Mouse (Mus musculus) hindbrain, embryonic 13.5 days (tissue): ENCODE data around the gene Kif2c. TPM values are rescaled to one million over a fixed set of nuclear protein-coding genes. Genes with fewer than 3 reads are reported as not detected.
A peak's percentile ranks its signal among the peaks of the same experiment; 100 is the strongest.

Experiments
- ATAC-seq: fragments of 200-750 bp; cut with Nextera tagmentation; 2 replicates; pipeline ENCODE4 v1.8.0; 2017; ENCODE audit warnings: moderate TSS enrichment; ENCODE audit not compliant: low FRiP score
- H3K27ac ChIP-seq: fragments of 300-500 bp; sonication (generic); 2 replicates; pipeline ENCODE4 v1.5.1; 2015; ENCODE audit warnings: inconsistent platforms, mild to moderate bottlenecking, moderate library complexity
- H3K27me3 ChIP-seq: fragments of 300-500 bp; sonication (generic); 2 replicates; pipeline ENCODE4 v1.6.1; 2015; ENCODE audit warnings: mild to moderate bottlenecking, inconsistent platforms
- H3K36me3 ChIP-seq: fragments of 300-500 bp; sonication (generic); 2 replicates; pipeline ENCODE4 v1.6.1; 2015; ENCODE audit warnings: mild to moderate bottlenecking, inconsistent platforms
- H3K4me1 ChIP-seq: fragments of 300-500 bp; sonication (generic); replicated peaks from 2 replicates; pipeline ENCODE4 v1.6.1; 2015; ENCODE audit warnings: inconsistent platforms
- H3K4me2 ChIP-seq: fragments of 300-500 bp; sonication (generic); 2 replicates; pipeline ENCODE4 v1.6.1; 2015; ENCODE audit warnings: inconsistent platforms, mild to moderate bottlenecking, moderate library complexity
- H3K4me3 ChIP-seq: fragments of 300-500 bp; sonication (generic); 2 replicates; pipeline ENCODE4 v1.5.1; 2015; ENCODE audit warnings: mild to moderate bottlenecking, inconsistent platforms
- H3K9ac ChIP-seq: fragments of 300-500 bp; sonication (generic); 2 replicates; pipeline ENCODE4 v1.6.1; 2015; ENCODE audit warnings: mild to moderate bottlenecking, inconsistent platforms
- H3K9me3 ChIP-seq: fragments of 300-500 bp; sonication (generic); 2 replicates; pipeline ENCODE4 v1.6.1; 2016; ENCODE audit warnings: inconsistent platforms
- WGBS: fragments of 180-500 bp; shearing (Covaris S2); methylation state at CpG from one replicate; pipeline ENCODE4 v1.1.7; 2015; 5-methylcytosine and 5-hydroxymethylcytosine counted together
- polyA plus RNA-seq: library from polyadenylated mRNA; unstranded; fragments of >200 nt; fragmentation: Nextera tagmentation; extraction: Ambion mirVana; gene quantifications from 2 replicates; pipeline ENCODE4 v1.2.1, GENCODE M21; 2015

The Kif2c gene
- polyA plus RNA-seq: 14.6 and 16.5 TPM in 2 replicates

- WGBS: 2% methylated on average over 42 of the region's 42 CpGs
- H3K4me3 ChIP-seq: peak within 1 kb of the TSS; percentile 51
- H3K4me1 ChIP-seq: peaks cover 18% of the 10 kb centered on the region
- H3K9ac ChIP-seq: peak within 1 kb of the TSS; percentile 70
- ATAC-seq: peak; percentile 97
- H3K4me2 ChIP-seq: peak within 1 kb of the TSS; percentile 84
- peak within 1 kb of the TSS; percentile 78 for H3K27ac ChIP-seq
- no peaks in the 10 kb centered on the region for H3K9me3 ChIP-seq
- no peaks in the 10 kb centered on the region for H3K27me3 ChIP-seq
- no peaks in the 10 kb centered on the region; the same call in 1 of the 2 replicates for H3K36me3 ChIP-seq
These were observed at the start of gene Kif2c for GRCm38 (mm10) chr4:117181863-117182758. Gene Kif2c, minus strand, starts transcription at chr4:117182639.

DNA sequence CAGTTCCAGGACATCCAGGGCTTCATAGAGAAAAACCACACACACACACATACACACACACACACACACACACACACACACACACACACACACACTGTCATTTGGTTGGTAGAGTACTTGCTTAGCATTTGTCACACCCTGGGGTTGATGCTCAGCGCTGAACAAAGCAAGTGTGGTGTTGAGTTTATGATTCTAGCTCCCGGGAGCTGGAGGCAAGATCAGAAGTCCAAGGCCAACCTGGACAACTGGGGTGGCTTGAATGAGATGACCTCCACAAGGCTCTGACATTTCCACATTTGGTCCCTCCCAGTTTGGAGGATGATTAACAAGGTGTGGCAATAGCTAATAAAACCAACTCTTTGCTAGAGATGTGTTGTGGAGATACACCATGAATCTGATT, 48.8 kb upstream of the Kif2c start:
- no peaks in the 10 kb centered on the region for H3K4me1 ChIP-seq
- H3K36me3 ChIP-seq: no peaks in the 10 kb centered on the region
- H3K4me3 ChIP-seq: no peak overlapping the region
- no peak overlapping the region for H3K27ac ChIP-seq
- no peaks in the 10 kb centered on the region for H3K9me3 ChIP-seq
- H3K9ac ChIP-seq: no peak overlapping the region
- H3K4me2 ChIP-seq: no peak overlapping the region
- ATAC-seq: no peak
- 85% methylated on average over 2 of the region's 2 CpGs for WGBS
- H3K27me3 ChIP-seq: 0 out of 2 replicates have a peak, but pooled peaks cover 2% of the 10 kb centered on the region

GRCm38 (mm10) chr4:117230331-117230730, 47.9 kb upstream of the Kif2c start:
- Histone ChIP-seq H3K4me3 (no peak overlapping the region), H3K36me3 (no peaks in the 10 kb centered on the region), H3K4me2 (no peak overlapping the region), H3K9me3 (no peaks in the 10 kb centered on the region), H3K9ac (no peak overlapping the region), H3K27ac (no peak overlapping the region), H3K27me3 (0 out of 2 replicates have a peak, but pooled peaks cover 2% of the 10 kb centered on the region), H3K4me1 (no peaks in the 10 kb centered on the region)
- no peak for ATAC-seq
- 56% methylated on average over 10 of the region's 10 CpGs for WGBS

GRCm38 (mm10) chr4:117229590-117229989, 47.2 kb upstream of the Kif2c start:
- Histone ChIP-seq H3K4me3 (no peak overlapping the region), H3K9me3 (no peaks in the 10 kb centered on the region), H3K4me1 (no peaks in the 10 kb centered on the region), H3K27me3 (0 out of 2 replicates have a peak, but pooled peaks cover 2% of the 10 kb centered on the region), H3K27ac (no peak overlapping the region), H3K4me2 (no peak overlapping the region), H3K9ac (no peak overlapping the region), H3K36me3 (no peaks in the 10 kb centered on the region)
- no peak for ATAC-seq
- WGBS: 77% methylated on average over 15 of the region's 15 CpGs

DNA sequence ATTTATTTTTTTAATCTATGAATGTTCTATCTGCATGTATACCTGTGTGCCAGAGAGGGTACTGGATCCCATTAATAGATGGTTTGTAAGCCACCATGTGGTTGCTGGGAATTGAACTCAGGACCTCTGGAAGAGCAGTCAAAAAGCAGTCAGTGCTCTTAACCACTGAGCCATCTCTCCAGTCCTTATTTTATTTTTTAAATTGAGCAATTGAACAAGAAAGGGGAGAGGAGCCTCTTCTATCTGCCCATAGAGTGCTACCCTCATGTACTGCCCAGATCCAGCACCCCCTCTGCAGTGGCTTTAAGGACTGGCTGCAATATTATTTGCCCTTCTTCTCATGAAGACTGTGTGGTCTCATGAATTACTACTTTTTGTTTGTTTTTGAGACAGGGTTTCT, 42.8 kb upstream of the Kif2c start:
- no peaks in the 10 kb centered on the region for H3K9me3 ChIP-seq
- H3K9ac ChIP-seq: no peak overlapping the region
- no peak overlapping the region for H3K4me3 ChIP-seq
- H3K27me3 ChIP-seq: 0 out of 2 replicates have a peak, but pooled peaks cover 2% of the 10 kb centered on the region
- no peak overlapping the region for H3K4me2 ChIP-seq
- no peaks in the 10 kb centered on the region for H3K36me3 ChIP-seq
- H3K4me1 ChIP-seq: no peaks in the 10 kb centered on the region
- ATAC-seq: no peak
- no peak overlapping the region for H3K27ac ChIP-seq

GRCm38 (mm10) chr4:117224122-117224521, 41.7 kb upstream of the Kif2c start:
- 76% methylated on average over 8 of the region's 8 CpGs for WGBS
- H3K27ac ChIP-seq: no peak overlapping the region
- H3K36me3 ChIP-seq: no peaks in the 10 kb centered on the region
- H3K4me3 ChIP-seq: no peak overlapping the region
- H3K9ac ChIP-seq: no peak overlapping the region
- H3K9me3 ChIP-seq: no peaks in the 10 kb centered on the region
- no peaks in the 10 kb centered on the region for H3K4me1 ChIP-seq
- H3K4me2 ChIP-seq: no peak overlapping the region
- H3K27me3 ChIP-seq: 0 out of 2 replicates have a peak, but pooled peaks cover 2% of the 10 kb centered on the region
- no peak for ATAC-seq

GRCm38 (mm10) chr4:117223001-117223400, 40.6 kb upstream of the Kif2c start:
- H3K9ac ChIP-seq: no peak overlapping the region
- H3K27me3 ChIP-seq: 0 out of 2 replicates have a peak, but pooled peaks cover under 1% of the 10 kb centered on the region
- 39% methylated on average over 5 of the region's 5 CpGs for WGBS
- no peak for ATAC-seq
- H3K4me2 ChIP-seq: no peak overlapping the region
- no peaks in the 10 kb centered on the region for H3K9me3 ChIP-seq
- no peaks in the 10 kb centered on the region for H3K36me3 ChIP-seq
- H3K27ac ChIP-seq: no peak overlapping the region
- no peak overlapping the region for H3K4me3 ChIP-seq
- H3K4me1 ChIP-seq: no peaks in the 10 kb centered on the region

DNA sequence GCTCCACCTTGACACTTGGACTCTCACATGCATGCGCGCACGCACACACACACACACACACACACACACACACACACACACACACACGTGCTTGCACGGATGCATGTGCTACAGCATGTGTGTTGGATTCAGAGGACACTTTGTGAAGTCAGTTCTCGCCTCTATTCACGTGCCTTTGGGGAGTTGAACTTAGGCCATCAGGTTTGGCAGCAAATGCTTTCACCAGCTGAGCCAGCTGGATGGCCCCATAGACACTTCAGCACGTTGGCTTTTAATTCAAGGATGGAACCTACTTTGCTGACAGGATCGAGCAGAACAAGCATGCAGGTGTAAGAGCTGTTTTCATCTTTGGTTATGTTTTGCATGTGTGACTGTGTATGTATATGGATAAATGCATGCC, 39.4 kb upstream of the Kif2c start:
- no peaks in the 10 kb centered on the region for H3K4me1 ChIP-seq
- no peak overlapping the region for H3K4me2 ChIP-seq
- H3K9me3 ChIP-seq: no peaks in the 10 kb centered on the region
- H3K27ac ChIP-seq: no peak overlapping the region
- 85% methylated on average over 9 of the region's 9 CpGs for WGBS
- no peak overlapping the region for H3K4me3 ChIP-seq
- no peak overlapping the region for H3K9ac ChIP-seq
- no peak for ATAC-seq
- no peaks in the 10 kb centered on the region for H3K27me3 ChIP-seq
- H3K36me3 ChIP-seq: no peaks in the 10 kb centered on the region

DNA sequence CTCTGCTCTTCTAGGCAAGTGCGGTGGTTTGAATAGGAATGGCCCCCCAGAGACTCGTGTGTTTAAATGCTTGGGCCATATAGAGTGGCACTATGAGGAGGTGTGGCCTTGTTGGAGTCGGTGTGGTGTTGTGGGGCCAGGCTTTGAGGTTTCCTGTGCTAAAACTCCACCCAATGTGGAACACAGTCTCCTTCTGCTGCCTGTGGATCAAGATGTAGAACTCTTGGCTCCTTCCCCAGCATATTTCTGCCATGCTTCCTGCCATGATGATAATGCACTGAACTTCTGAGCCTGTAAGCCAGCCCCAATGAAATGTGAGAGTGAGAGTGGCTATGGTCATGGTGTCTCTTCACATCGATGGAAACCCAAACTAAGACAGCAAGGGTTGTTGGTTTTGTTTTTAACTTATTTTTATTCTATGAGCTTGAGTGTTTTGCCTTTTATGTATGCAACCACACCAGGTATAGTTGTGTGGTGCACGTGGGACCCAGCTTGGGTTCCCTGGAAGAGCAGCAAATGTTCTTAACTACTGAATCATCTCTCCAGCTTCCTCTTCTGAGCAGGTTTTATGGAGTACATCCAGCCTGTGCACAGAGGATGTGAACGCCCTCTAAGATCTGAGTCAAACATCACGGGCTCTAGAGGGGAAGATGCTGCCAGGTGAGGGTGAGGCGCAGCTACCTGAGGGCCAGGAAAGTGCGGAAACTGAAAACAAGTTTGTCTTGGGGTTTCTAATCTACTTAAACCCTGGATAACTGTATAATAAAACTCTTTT, 38.5 kb upstream of the Kif2c start:
- Histone ChIP-seq H3K36me3 (no peaks in the 10 kb centered on the region), H3K9ac (no peak overlapping the region), H3K27me3 (no peaks in the 10 kb centered on the region), H3K4me3 (no peak overlapping the region), H3K4me1 (no peaks in the 10 kb centered on the region), H3K9me3 (no peaks in the 10 kb centered on the region), H3K27ac (no peak overlapping the region), H3K4me2 (no peak overlapping the region)
- WGBS: 81% methylated on average over 9 of the region's 9 CpGs
- ATAC-seq: no peak

DNA sequence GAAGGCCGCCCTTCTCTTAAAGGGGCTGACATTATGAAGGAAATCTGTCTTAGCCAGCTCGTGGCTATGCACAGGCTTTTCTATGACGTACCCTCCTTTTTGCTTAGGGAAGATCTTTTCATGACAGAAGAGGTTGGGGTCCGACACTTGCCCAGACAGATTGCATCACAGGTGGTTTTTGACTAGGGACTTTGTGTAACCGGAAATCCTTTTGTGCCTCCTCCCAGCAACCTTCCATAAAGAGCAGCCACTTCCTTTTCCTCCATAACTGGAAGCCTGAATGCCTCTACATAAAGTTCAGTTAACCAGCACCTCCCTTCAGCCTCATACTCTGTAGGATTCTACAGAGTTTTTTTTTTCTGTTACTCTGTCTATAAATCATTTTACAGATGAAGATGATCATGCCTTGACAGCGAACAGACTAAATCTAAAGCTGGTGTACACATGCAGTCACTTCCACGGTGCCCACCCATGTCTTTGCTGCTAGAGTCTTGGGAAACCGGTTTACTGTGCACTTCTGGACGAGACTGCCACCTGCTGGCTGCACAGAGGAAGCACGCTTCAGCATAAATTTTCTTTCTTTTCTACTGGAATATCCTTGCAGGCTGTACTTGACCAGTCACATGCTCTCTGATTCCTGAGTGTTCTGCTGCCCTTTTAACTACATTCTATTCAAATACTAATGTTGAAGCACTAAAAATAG, 36.2 kb upstream of the Kif2c start:
- Histone ChIP-seq H3K4me1 (no peaks in the 10 kb centered on the region), H3K4me3 (no peak overlapping the region), H3K4me2 (no peak overlapping the region), H3K27me3 (0 out of 2 replicates have a peak, but pooled peaks cover 4% of the 10 kb centered on the region), H3K9ac (no peak overlapping the region), H3K27ac (no peak overlapping the region), H3K36me3 (no peaks in the 10 kb centered on the region), H3K9me3 (no peaks in the 10 kb centered on the region)
- ATAC-seq: 0 out of 2 replicates have a peak, but pooled peaks have one; percentile 21
- 40% methylated on average over 10 of the region's 10 CpGs for WGBS

DNA sequence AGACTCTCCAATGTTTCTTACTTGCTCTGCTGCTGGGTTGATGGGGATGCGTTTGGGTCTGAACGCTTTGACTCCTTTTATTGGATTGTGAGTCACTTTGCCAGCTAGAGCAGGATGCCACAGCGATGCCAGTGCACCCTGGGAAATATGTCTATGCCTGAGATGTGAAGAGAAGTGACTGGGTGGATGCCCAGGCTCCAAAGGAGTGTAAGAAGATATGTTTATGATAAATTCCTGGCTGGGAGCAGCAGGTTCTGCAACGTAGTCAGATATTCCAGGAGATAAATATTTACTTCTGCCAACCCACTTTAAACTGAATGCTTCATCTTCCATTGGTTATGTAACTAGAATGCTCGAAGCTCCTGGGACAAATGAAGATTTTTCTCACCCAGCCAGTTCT, 34.6 kb upstream of the Kif2c start:
- no peak overlapping the region for H3K4me2 ChIP-seq
- H3K4me3 ChIP-seq: no peak overlapping the region
- no peaks in the 10 kb centered on the region for H3K9me3 ChIP-seq
- WGBS: 78% methylated on average over 5 of the region's 5 CpGs
- H3K4me1 ChIP-seq: no peaks in the 10 kb centered on the region
- no peak for ATAC-seq
- 0 out of 2 replicates have a peak, but pooled peaks cover 4% of the 10 kb centered on the region for H3K27me3 ChIP-seq
- no peak overlapping the region for H3K27ac ChIP-seq
- no peak overlapping the region for H3K9ac ChIP-seq
- no peaks in the 10 kb centered on the region for H3K36me3 ChIP-seq

GRCm38 (mm10) chr4:117214250-117214649, 31.8 kb upstream of the Kif2c start:
- ATAC-seq: no peak
- Histone ChIP-seq H3K4me1 (no peaks in the 10 kb centered on the region), H3K4me3 (no peak overlapping the region), H3K36me3 (no peaks in the 10 kb centered on the region), H3K27ac (no peak overlapping the region), H3K4me2 (no peak overlapping the region), H3K27me3 (0 out of 2 replicates have a peak, but pooled peaks cover 8% of the 10 kb centered on the region), H3K9ac (no peak overlapping the region), H3K9me3 (no peaks in the 10 kb centered on the region)
- WGBS: 85% methylated on average over 6 of the region's 6 CpGs
